Mouse (Mus musculus): Measurements from ENCODE around the gene Nenf.

Gene Nenf

DNA sequence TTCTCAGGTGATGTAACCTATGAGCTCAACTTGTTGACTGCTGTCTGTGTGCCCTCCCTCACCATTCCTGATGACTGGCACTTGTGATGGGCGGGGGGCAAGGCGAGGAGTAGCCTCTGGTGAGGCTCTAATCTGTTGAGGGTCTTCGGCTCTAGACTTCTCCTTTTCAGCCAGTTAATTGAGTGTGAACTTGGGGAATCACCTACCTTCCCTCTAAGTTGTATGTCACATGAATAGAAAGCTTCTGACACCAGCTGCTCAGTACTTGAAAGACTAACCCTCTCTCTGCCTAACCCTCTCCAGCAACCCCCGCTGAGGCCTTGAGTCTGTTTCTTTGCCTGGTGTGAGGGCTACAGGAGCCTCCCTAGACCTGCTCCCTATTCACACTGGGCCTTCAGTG lies 39.7 kb downstream of the Nenf start:
- no peak for DNase-seq

DNA sequence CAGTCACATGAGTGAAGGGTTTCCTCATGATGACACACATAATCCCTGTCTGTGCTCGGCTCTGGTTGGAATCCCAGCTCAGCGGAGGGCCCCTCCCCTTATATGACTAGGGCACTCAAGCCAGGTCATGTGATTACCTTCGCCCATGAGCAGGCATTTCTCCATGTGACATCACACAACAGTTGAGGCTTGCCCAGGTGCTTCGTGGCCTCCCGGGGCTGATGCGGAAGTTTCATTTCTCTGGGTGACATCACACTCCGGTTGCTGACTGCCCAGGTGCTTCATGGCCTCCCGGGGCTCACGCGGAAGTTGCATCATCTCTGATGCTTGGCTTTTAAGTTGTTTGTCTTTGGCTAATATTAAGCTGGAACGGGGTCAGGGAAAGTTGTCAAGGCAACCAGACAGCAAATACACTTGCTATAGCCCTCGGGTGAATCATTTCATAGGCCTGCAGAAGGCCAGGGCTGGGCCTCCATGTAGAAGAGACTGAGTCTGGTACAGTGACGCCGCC lies 40.4 kb downstream of the Nenf start:
- DNase-seq: peak; percentile 61

DNA sequence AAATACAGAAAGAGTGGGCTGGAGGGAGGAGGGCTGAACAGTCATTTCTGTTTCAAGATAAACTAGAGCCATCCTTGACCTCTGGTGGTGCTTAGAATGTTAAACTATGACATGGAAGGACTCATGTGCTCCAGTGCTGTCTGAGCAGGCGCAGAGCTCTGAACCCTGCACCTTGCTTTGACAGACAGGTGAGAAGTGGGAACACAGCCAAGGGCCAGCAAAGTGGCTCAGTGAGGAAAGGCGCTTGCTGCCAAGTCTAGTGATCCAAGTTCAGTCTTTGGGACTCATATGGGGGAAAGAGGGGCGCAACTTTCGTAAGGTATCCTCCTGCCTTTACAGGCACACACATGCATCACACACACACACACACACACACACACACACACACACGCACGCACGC lies 41.8 kb downstream of the Nenf start:
- no peak for DNase-seq

DNA sequence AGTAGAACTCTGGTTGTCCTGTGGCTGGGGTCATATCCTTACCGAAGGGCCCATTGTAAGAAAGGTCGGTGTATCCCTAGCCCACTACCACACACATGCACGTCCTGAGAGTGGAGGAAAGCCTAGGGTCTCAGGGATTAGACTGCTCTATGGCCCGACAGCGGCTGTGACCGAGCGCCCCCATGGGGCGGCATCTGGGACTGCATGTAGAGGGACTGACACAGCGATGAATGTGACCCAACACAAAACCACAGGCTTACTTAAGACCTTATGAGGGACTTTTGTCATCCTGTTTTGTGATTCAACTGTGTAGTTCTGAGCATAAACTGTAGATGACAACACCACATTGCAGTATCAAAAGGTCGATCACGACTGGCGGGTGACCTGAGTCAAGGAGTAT lies 42.5 kb downstream of the Nenf start:
- DNase-seq: peak; percentile 81

DNA sequence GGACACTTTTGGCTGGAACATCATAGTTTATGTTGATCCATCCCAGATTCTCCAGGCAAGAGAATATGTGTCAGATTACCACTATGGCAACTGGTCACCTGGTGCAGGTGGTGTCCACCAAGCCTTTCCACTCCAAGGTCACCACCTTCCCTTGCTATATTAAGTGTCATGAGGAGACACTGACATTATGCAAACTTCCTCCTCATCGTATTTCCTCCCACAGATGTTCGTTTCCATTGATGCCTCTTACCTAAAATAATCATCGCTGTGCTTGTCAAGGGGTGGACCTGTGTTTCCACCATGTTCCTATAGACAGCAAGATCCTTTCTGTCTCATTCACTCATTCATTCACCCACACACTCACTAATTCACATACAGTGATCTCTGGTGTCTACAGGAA lies 45.3 kb downstream of the Nenf start:
- DNase-seq: no peak

DNA sequence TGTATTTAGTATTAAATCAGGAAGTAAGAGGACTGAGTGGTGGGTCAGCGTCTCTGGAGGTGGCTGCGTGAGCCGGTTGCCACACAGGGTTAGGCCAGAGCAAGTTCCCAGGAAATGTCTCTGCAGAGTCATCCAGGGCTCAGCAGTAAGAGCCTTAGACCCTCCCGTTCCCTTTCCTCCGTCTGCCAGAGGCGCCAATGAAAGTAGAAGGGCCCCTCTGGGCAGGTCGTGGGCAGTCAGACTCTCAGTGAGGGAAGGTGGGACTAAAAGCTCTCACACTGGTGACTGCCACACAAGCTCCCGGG lies 48.4 kb downstream of the Nenf start:
- no peak for DNase-seq

DNA sequence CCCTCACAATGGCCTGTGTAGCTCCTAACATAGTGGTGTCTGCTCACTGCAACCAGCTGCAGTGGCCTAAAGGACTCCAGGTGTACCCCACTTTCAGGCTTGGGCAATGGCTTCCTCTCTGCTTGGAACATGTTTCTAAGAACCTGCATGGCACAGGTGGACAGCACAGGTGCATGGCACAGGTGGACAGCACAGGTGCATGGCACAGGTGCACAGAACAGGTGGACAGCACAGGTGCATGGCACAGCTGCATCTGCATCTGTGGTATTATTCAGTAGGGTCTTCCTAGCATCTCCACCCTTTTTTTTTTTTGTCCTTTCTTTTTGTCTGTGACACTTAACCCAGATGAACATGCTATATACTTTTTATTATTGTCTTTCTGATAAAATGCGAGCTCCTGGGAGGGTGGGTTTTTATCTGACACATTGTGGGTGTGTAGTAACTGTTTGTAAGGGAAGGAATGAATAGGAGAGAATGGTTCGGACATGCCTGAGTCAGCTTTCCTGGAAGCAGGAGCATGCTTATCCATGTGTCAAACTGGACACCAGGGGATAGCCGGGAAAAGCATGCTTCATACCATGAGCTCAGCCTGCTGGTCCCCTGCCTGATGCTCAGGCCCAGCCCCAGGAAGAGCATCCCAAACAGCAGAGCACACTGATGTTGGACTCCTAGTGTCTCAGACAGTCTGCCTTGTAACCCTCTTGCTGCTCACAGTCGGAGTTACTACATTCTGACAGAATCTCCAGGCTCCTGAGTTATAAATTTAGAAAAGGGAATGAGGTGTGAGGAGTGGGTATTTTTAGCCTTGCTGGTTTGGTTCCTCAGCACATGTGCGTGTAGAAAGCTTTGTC lies 49.0 kb downstream of the Nenf start:
- DNase-seq: no peak

DNA sequence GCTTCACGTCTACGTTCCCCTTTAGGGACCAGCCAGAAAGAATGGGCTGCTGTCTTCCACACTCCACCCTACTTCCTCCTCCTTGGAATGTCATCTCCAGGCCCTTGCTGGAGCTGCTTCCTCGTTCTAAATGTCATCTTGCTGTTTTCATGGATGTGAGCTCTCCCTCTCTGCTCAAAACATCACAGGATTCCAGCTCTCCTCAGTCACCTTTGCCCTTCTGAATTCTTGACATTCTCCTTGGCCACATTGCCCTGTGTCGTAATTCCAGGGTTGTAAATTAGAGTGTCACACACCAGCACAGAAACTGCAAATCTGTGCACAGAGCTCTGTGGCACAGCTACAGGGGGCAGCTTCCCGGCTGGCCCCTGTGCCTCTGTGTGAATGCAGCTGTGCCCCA lies 50.1 kb downstream of the Nenf start:
- DNase-seq: peak; percentile 31

DNA sequence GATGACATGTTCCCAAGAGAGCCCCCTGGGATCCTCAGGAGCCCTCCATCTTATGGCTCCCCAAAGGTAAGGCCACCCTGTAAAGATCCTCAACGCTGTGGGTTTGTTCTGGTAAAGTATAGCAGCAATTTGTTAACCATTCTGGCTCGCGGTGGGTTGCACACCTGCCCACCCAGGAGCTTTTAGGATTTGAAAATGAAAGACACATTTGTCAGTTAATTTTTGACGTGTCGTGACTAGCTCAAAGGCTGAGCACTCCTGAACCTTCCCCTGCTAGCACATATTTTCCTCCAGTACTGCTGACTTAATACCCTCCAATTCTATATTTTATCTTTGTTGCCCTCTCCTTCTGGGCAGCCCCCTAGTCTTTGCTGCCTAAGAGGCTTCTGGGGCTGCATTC lies 50.8 kb downstream of the Nenf start:
- no peak for DNase-seq

DNA sequence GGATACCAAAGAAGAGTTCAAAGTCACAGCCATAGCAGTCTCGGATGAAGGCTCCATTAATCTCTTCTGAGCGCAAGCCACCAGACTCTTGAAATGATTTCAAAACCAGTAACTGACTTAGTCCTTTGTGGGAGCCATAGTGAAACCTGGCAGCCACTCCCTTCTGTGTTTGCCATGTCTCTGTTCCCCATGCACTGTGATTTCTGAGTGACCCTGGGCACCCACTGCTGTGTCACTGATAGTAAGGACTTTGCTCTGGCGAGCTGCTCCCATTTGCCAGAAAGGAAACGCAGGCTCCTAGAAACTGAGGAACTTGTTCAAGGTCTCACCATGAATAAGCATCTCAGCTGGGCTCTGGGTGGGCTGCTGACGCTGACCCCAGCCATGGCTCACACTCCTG lies 54.5 kb downstream of the Nenf start:
- no peak for DNase-seq

DNA sequence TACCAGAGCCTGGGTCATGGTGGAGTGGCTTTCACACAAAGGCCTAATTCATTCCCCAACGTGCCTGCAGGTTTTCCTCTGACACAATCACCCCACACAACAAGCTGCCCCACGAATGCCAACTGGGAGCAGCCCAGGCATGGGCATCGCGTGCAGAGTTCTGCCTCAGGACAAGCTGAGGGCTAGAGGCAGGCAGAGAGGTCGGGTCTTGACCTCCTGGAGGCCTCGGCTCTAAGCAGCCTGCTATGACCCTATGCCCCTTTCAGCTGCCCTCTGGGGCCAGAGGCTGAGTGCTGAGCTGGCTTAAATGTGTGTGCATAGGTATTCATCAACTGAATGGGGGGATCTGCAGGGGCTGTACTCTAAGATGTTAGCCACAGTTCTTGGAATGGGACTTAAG lies 56.1 kb downstream of the Nenf start:
- DNase-seq: no peak

DNA sequence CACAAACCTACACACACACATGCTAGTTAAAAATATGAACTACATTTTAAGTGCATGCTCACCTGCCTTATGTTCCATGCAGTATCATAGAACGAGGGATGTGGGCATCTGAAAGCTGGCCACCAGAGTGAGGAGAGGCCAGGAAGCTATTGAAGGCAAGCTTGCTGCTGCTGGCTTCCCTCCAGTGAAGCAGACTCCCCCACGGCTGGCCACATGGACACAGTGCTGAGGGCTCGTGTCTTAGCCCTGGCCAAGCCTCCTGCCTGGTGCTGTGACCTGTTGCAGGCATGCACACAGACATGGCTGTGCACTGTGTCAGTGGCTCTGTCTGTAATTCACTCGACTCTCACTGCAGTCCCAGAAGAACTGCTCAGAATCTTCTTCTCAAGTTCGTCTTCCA lies 58.3 kb downstream of the Nenf start:
- DNase-seq: no peak

DNA sequence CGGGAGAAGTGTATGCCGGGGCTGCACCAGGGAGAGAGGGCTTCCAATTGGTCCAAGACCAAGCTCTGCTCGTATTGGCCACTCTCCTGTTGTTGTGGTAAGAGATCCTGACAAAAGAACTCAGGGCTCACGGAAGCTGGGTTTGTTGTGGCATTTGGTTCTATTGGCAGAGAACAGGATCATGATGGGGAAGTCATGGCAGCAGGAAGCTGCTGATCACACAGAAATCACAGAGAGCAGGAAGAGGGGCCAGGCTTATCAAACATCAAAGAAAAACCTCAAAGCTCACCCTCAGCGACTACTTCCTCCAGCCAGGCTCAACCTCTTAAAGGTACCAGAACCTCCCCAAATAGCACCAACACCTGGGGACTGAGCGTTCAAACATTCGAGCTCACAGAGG lies 58.9 kb downstream of the Nenf start:
- no peak for DNase-seq

DNA sequence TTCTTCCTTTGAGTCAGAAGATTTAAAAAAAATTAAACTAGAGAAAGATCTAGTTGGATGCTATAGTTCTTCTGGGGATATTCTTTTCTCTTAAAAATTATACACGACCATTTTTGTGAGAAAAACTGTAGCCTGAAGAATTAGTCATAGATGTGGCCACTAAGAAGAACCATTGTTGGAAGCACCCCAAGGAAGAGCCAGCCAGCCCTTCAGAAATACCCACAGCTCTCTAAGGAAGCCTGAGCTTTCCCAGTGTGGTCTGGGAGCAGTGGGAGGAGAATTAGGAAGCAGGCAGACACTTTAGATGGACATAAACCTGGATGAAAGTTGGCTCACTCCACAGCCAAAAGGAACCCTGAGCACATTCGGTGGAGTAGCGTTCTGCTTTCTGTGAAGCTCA lies 59.5 kb downstream of the Nenf start:
- DNase-seq: no peak

DNA sequence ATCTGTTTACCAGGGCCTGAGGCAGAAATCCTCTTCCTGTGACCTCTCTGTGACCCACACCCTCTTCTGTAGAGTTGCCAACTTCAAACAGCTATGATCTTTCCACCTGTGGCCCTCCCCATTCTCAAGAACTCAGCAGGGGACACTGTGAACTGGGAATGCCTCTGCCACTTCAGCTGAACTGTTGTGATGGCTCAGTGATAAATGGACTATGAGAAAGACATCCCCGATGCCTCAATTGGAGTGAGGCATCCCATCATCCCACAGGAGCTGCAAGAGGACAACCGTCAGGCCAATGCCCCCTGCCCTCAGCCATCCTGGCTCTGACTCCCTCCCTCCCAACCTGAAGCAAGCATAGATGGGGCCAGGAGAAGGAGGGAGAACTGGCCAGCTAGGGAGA lies 60.0 kb downstream of the Nenf start:
- DNase-seq: no peak

DNA sequence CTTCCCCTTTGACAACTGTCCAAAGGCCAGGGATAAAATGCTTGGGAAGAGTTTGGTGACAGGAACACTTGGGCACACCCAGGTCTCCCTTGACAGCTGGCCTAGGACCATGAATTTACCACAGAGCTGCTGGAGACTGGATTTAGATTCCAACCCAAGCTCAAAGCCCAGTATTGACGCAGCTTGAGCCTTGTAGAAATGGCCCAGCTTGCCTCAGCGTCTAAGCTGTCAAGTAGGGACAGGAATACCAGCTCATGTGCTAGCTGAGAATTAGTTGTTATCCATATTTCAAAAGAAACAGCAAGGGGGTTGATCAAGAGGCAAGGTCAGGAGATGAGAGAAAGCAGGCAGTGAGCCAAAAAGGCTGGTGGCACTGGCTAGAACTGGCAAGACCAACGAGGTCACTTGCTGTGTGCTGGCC lies 60.6 kb downstream of the Nenf start:
- DNase-seq: no peak

All from kidney, adult 18-20 months (tissue).